Mouse (Mus musculus): ENCODE data around the gene 2810006K23Rik. TPM values are rescaled to one million over a fixed set of nuclear protein-coding genes. Genes with fewer than 3 reads are reported as not detected.
"Not testable (repeated sequence)": the region's sequence is repeated elsewhere in the genome, so short reads cannot be mapped to it uniquely, and the experiment has no call there.

2810006K23Rik gene
- polyA plus RNA-seq (2015; fragmentation: Nextera tagmentation; extraction: Ambion mirVana): 18.5 and 20.3 TPM in 2 replicates

DNA sequence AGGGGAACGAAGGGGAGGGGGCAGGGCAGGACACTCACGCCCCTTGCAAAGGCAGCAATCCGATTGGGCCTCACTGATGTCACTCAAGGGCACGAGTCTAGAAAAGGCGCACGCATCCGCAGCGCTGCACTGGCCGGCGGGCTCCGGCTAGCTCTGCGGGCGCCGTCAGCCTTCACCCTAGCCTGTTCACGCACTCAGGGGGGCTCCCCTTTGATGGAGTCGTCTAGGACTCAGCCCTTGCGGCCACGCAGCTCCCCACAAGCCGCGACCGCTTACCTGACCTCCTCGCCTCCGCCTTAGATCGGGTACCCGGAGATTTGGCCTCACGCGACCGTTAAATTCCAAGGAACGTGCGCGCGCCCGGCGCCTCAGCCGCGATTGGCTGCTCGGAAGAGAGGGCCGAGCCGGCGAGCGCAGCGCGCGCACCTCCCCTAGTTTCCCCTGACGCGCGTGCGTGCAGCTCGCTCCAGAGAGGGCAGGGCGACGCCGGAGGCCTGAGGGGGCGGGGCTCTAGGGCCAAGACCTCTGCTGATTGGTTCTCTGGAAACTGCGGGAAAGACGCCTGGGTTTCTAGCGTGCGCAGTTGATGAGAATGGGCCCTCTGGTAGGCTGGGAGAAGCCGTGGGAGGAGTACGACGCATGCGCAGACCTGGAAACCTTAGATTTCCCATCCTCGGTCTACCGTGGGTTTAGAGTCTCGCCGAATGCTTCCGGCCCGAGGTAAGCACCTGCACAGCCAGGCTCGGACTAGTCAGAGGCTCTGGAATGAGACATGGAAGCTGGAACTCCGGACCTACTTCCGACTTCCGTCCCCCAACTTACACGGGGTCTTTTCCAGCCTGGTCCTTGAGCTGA lies at the start of gene 2810006K23Rik, which contains the start of gene Mphosph9:
TSS of gene 2810006K23Rik (plus strand) at position 580 of the 855 bp plus-strand sequence.
TSS of gene Mphosph9 (minus strand) at position 463 of the 855 bp plus-strand sequence.
- ATAC-seq (replicated peaks; ENCODE audit: extremely low read depth, insufficient read depth, low FRiP score): peak; percentile 96
- H3K27me3 ChIP-seq (ENCODE audit: control insufficient read depth, insufficient read depth, low read length): no peaks in the 10 kb centered on the region
- peak within 1 kb of the TSS; percentile 91 for H3K4me2 ChIP-seq (ENCODE audit: low read depth, low read length)
- WGBS: under 1% methylated on average over 72 of the region's 72 CpGs
- peak within 1 kb of the TSS; percentile 84 for H3K9ac ChIP-seq (ENCODE audit: low read length)
- H3K4me1 ChIP-seq (ENCODE audit: control insufficient read depth, insufficient read depth, low read length): peaks cover 11% of the 10 kb centered on the region
- no peaks in the 10 kb centered on the region for H3K9me3 ChIP-seq (replicated peaks; ENCODE audit: control insufficient read depth, low read length)
- H3K4me3 ChIP-seq (ENCODE audit: low read length): peak within 1 kb of the TSS; percentile 77
- H3K27ac ChIP-seq (ENCODE audit: low read length): peak within 1 kb of the TSS; percentile 95
- H3K36me3 ChIP-seq (ENCODE audit: control insufficient read depth, insufficient read depth): 0 out of 2 replicates have a peak, but pooled peaks cover 4% of the 10 kb centered on the region

DNA sequence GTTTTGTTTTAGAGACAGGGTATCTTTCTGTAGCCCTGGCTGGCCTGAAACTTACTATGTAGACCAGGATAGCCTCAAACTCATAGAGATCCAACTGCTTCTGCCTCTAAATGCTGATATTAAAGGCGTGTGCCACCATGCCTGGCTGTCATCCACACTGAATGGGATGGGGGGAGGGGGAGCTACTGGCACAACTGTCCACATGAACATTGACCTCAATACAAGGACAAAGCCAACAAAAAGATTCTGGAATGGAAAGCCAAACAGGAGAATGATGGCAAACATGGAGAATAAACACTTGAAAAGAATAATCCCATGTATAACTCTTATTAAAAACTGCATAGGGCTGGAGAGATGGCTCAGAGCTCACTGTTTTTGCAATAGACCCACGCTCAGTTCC lies 45.0 kb upstream of the 2810006K23Rik start:
- H3K36me3 ChIP-seq (ENCODE audit: control insufficient read depth, insufficient read depth): peaks cover 34% of the 10 kb centered on the region
- H3K9ac ChIP-seq (ENCODE audit: low read length): no peak overlapping the region
- H3K9me3 ChIP-seq (replicated peaks; ENCODE audit: control insufficient read depth, low read length): peaks cover 2% of the 10 kb centered on the region
- no peaks in the 10 kb centered on the region for H3K27me3 ChIP-seq (ENCODE audit: control insufficient read depth, insufficient read depth, low read length)
- H3K4me3 ChIP-seq (ENCODE audit: low read length): no peak overlapping the region
- 76% methylated on average over 2 of the region's 2 CpGs for WGBS
- ATAC-seq (replicated peaks; ENCODE audit: extremely low read depth, insufficient read depth, low FRiP score): no peak
- no peak overlapping the region for H3K4me2 ChIP-seq (ENCODE audit: low read depth, low read length)
- H3K4me1 ChIP-seq (ENCODE audit: control insufficient read depth, insufficient read depth, low read length): no peaks in the 10 kb centered on the region
- no peak overlapping the region for H3K27ac ChIP-seq (ENCODE audit: low read length)

DNA sequence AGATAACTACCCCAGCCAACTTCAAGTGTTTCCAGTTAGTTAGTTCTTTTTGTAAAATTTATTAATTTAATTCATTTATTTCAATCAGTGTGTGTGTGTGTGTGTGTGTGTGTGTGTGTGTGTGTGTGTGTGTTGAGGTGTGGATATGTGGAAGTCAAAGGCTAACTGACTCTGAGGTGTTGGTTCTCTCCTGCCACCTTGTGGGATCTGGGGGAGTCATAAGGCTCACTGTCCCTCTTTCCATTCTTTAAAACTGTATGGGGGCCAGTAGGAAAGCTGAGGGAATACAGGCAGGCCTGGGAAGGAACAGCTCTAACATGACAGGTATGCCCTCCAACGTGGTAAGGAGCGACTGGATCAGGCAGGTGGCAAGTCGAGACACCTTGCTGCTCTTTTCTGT lies 43.6 kb upstream of the 2810006K23Rik start:
- no peak overlapping the region for H3K9ac ChIP-seq (ENCODE audit: low read length)
- 61% methylated on average over 3 of the region's 3 CpGs for WGBS
- H3K27me3 ChIP-seq (ENCODE audit: control insufficient read depth, insufficient read depth, low read length): no peaks in the 10 kb centered on the region
- no peaks in the 10 kb centered on the region for H3K4me1 ChIP-seq (ENCODE audit: control insufficient read depth, insufficient read depth, low read length)
- H3K27ac ChIP-seq (ENCODE audit: low read length): no peak overlapping the region
- peaks cover 6% of the 10 kb centered on the region for H3K9me3 ChIP-seq (replicated peaks; ENCODE audit: control insufficient read depth, low read length)
- no peak overlapping the region for H3K4me3 ChIP-seq (ENCODE audit: low read length)
- H3K4me2 ChIP-seq (ENCODE audit: low read depth, low read length): no peak overlapping the region
- H3K36me3 ChIP-seq (ENCODE audit: control insufficient read depth, insufficient read depth): peaks cover 34% of the 10 kb centered on the region
- ATAC-seq (replicated peaks; ENCODE audit: extremely low read depth, insufficient read depth, low FRiP score): no peak

DNA sequence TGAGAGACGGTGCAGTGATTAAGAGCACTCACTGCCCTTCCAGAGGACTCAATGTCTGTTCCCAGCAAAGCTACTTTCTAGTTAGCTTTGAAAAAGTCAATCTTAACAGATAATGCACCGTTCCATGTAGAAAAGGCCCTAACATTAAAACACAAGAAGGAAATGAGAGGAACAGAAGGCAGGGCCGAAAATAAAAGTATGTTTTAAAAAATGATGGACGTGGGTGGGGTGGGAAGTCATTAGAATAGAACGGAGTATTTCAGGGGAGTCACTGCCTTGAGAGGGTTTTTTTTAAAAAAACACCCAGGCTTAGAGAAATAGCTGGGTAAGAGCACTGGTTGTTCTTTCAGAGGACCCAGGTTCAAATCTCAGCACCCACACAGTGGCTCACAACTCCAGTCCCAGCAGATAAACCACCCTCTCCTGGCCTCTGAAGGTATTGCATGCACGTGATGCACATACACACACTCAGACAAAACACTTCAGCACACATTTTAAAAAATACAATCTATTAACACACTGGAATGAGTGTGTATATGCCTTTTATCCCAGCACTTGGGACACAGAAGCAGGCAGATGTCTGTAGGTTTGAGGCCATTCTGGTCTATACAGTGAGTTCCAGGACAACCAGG lies 40.2 kb upstream of the 2810006K23Rik start:
- peaks cover 50% of the 10 kb centered on the region for H3K36me3 ChIP-seq (ENCODE audit: control insufficient read depth, insufficient read depth)
- no peak overlapping the region for H3K4me3 ChIP-seq (ENCODE audit: low read length)
- no peak overlapping the region for H3K9ac ChIP-seq (ENCODE audit: low read length)
- H3K4me1 ChIP-seq (ENCODE audit: control insufficient read depth, insufficient read depth, low read length): no peaks in the 10 kb centered on the region
- H3K9me3 ChIP-seq (replicated peaks; ENCODE audit: control insufficient read depth, low read length): peaks cover 6% of the 10 kb centered on the region
- H3K27ac ChIP-seq (ENCODE audit: low read length): no peak overlapping the region
- H3K4me2 ChIP-seq (ENCODE audit: low read depth, low read length): no peak overlapping the region
- ATAC-seq (replicated peaks; ENCODE audit: extremely low read depth, insufficient read depth, low FRiP score): no peak
- H3K27me3 ChIP-seq (ENCODE audit: control insufficient read depth, insufficient read depth, low read length): no peaks in the 10 kb centered on the region
- 95% methylated on average over 6 of the region's 6 CpGs for WGBS

DNA sequence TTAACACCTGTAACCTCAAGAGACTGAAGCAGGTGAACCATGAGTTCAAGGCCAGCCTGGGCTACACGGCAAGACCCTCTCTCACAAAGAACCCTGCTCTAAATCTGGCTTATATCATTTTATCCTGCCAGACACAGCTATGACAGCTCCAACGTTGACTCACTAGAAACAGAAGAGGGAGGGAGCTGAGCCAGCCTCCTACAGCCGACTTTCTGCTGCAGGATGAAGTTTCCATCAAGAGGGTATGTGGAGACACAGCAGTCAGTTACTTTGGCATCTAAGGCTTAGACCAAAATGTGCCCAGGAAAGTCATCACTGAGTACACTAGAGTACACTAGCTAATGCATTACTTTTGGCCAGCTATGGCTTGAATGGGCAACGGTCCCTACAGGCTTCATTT lies 37.7 kb upstream of the 2810006K23Rik start:
- Histone ChIP-seq H3K9me3 (replicated peaks; ENCODE audit: control insufficient read depth, low read length) (peaks cover 6% of the 10 kb centered on the region), H3K4me2 (ENCODE audit: low read depth, low read length) (no peak overlapping the region), H3K27me3 (ENCODE audit: control insufficient read depth, insufficient read depth, low read length) (no peaks in the 10 kb centered on the region), H3K4me3 (ENCODE audit: low read length) (no peak overlapping the region), H3K36me3 (ENCODE audit: control insufficient read depth, insufficient read depth) (peaks cover 47% of the 10 kb centered on the region), H3K27ac (ENCODE audit: low read length) (no peak overlapping the region), H3K9ac (ENCODE audit: low read length) (no peak overlapping the region), H3K4me1 (ENCODE audit: control insufficient read depth, insufficient read depth, low read length) (no peaks in the 10 kb centered on the region)
- WGBS: 75% methylated on average over 4 of the region's 4 CpGs
- no peak for ATAC-seq (replicated peaks; ENCODE audit: extremely low read depth, insufficient read depth, low FRiP score)

DNA sequence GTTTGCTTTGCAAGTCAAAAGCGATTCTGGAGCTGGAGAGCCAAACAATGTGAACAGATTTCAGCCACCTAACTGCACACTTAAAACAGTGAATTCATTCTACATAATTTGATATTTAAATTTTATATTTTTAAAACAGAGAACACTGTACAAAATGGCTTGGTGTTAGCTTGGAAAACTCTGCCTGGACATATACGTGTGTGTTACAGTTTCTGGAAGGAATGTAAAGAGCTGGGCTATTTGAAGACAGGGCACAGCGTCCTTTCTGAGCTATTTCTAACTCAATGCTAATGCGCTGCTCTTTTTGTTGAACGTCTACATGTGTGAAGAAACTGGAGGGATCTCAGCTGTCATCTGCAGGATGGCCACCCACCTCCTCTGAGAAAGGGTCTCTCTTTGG lies 33.9 kb upstream of the 2810006K23Rik start:
- Histone ChIP-seq H3K27me3 (ENCODE audit: control insufficient read depth, insufficient read depth, low read length) (no peaks in the 10 kb centered on the region), H3K4me1 (ENCODE audit: control insufficient read depth, insufficient read depth, low read length) (no peaks in the 10 kb centered on the region), H3K36me3 (ENCODE audit: control insufficient read depth, insufficient read depth) (peaks cover 39% of the 10 kb centered on the region), H3K4me3 (ENCODE audit: low read length) (no peak overlapping the region), H3K27ac (ENCODE audit: low read length) (peak overlapping the region; percentile 25; the same call in 1 of the 2 replicates), H3K9ac (ENCODE audit: low read length) (no peak overlapping the region), H3K9me3 (replicated peaks; ENCODE audit: control insufficient read depth, low read length) (no peaks in the 10 kb centered on the region), H3K4me2 (ENCODE audit: low read depth, low read length) (no peak overlapping the region)
- ATAC-seq (replicated peaks; ENCODE audit: extremely low read depth, insufficient read depth, low FRiP score): no peak
- 82% methylated on average over 5 of the region's 5 CpGs for WGBS

DNA sequence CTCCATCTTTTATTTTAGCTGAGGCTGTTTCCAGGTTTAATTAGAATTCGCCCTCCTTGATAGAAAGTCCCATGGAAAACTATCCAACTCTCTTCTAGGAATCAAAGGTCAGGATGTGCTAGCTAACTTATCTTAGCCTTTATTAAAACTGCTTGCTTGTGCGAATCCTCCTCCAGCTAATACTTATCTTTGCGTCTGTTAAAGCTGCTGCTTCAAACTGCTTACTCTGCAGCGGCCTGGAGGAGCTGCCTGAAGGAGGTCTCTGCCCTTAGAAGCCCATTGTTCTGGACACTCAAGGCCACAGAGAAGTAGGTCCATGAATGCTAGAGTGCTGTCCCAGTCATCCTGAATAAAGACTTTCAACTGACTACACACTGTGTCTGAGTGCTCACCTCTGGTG lies 31.4 kb upstream of the 2810006K23Rik start:
- Histone ChIP-seq H3K4me2 (ENCODE audit: low read depth, low read length) (no peak overlapping the region), H3K9ac (ENCODE audit: low read length) (no peak overlapping the region), H3K4me3 (ENCODE audit: low read length) (no peak overlapping the region), H3K9me3 (replicated peaks; ENCODE audit: control insufficient read depth, low read length) (no peaks in the 10 kb centered on the region), H3K27ac (ENCODE audit: low read length) (no peak overlapping the region), H3K36me3 (ENCODE audit: control insufficient read depth, insufficient read depth) (peaks cover 25% of the 10 kb centered on the region), H3K4me1 (ENCODE audit: control insufficient read depth, insufficient read depth, low read length) (peaks cover 3% of the 10 kb centered on the region; the same call in 1 of the 2 replicates), H3K27me3 (ENCODE audit: control insufficient read depth, insufficient read depth, low read length) (no peaks in the 10 kb centered on the region)
- WGBS: 91% methylated on average over 4 of the region's 4 CpGs
- ATAC-seq (replicated peaks; ENCODE audit: extremely low read depth, insufficient read depth, low FRiP score): no peak

DNA sequence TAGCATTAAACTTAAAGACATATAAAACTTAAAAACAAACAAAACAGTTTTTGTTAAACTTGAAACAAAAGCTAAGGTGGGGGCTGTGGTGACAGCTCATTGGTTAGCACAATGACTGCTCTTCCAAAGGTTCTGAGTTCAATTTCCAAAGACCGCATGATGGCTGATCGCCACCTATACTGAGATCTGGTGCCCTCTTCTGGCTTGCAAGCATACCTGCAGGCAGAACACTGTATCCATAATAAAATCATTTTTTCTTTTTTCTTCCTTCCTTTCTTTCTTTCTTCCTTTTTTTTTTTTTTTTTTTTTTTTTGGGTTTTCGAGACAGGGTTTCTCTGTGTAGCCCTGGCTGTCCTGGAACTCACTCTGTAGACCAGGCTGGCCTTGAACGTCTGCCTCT lies 28.6 kb upstream of the 2810006K23Rik start:
- H3K4me1 ChIP-seq (ENCODE audit: control insufficient read depth, insufficient read depth, low read length); H3K4me2 ChIP-seq (ENCODE audit: low read depth, low read length); H3K27me3 ChIP-seq (ENCODE audit: control insufficient read depth, insufficient read depth, low read length); H3K9me3 ChIP-seq (replicated peaks; ENCODE audit: control insufficient read depth, low read length); H3K27ac ChIP-seq (ENCODE audit: low read length); H3K4me3 ChIP-seq (ENCODE audit: low read length); ATAC-seq (replicated peaks; ENCODE audit: extremely low read depth, insufficient read depth, low FRiP score); H3K9ac ChIP-seq (ENCODE audit: low read length): not testable (repeated sequence)
- WGBS: 63% methylated on average over 3 of the region's 4 CpGs
- H3K36me3 ChIP-seq (ENCODE audit: control insufficient read depth, insufficient read depth): peaks cover 17% of the 10 kb centered on the region

DNA sequence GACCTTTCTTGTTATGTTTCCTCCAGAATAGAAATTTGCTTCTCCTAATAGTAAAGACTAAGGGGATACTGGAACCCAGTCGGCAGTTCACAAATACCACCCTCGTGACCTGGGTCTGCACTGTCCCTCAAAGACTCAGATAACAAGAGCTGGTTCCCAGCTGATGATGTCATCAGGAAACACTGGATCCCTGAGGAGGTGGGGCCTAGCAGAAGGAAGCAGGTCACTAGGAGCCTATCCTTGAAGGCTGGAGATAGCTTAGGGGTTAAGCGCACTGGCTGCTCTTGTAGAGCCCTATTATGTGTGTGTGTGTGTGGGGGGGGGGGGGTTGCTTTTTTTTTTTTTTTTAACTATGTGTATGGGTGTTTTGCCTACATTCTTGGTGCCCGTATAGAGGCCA lies 27.8 kb upstream of the 2810006K23Rik start:
- H3K27ac ChIP-seq (ENCODE audit: low read length): no peak overlapping the region; the same call in 1 of the 2 replicates
- no peak; the same call in 1 of the 2 replicates for ATAC-seq (replicated peaks; ENCODE audit: extremely low read depth, insufficient read depth, low FRiP score)
- peaks cover 3% of the 10 kb centered on the region; the same call in 1 of the 2 replicates for H3K4me1 ChIP-seq (ENCODE audit: control insufficient read depth, insufficient read depth, low read length)
- no peaks in the 10 kb centered on the region for H3K27me3 ChIP-seq (ENCODE audit: control insufficient read depth, insufficient read depth, low read length)
- no peak overlapping the region for H3K4me2 ChIP-seq (ENCODE audit: low read depth, low read length)
- H3K4me3 ChIP-seq (ENCODE audit: low read length): no peak overlapping the region
- no peaks in the 10 kb centered on the region for H3K9me3 ChIP-seq (replicated peaks; ENCODE audit: control insufficient read depth, low read length)
- no peak overlapping the region for H3K9ac ChIP-seq (ENCODE audit: low read length)
- H3K36me3 ChIP-seq (ENCODE audit: control insufficient read depth, insufficient read depth): peaks cover 17% of the 10 kb centered on the region
- whole genome bisulfite sequencing: 47% methylated on average over 4 of the region's 4 CpGs

Data from heart, embryonic 16.5 days (tissue).